Mouse (Mus musculus) kidney, postnatal 10 days (tissue): ENCODE results near the gene Smyd1.

Experiments
- DNase-seq: peaks from one replicate; pipeline ENCODE4 v3.0.0; 2021; ENCODE audit warnings: mixed read lengths

Gene Smyd1

GRCm38 (mm10) chr6:71199612-71200011 is 122.4 kb downstream of the Smyd1 start, which contains the start of gene Fabp1:
Gene Fabp1 (plus strand): TSS chr6:71199827.
- no peak for DNase-seq

GRCm38 (mm10) chr6:71197636-71198535 is 124.1 kb downstream of the Smyd1 start:
- DNase-seq, result no peak

GRCm38 (mm10) chr6:71196107-71196506 is 125.9 kb downstream of the Smyd1 start:
- DNase-seq, result no peak

- DNase-seq, result no peak
Observed at GRCm38 (mm10) chr6:71193151-71193740, 128.8 kb downstream of the Smyd1 start.

GRCm38 (mm10) chr6:71190501-71190900 is 131.5 kb downstream of the Smyd1 start:
- no peak for DNase-seq

GRCm38 (mm10) chr6:71189578-71189977 is 132.5 kb downstream of the Smyd1 start:
- no peak for DNase-seq

GRCm38 (mm10) chr6:71184941-71185604 is 137.0 kb downstream of the Smyd1 start:
- DNase-seq, result no peak

- no peak for DNase-seq
Observed at GRCm38 (mm10) chr6:71180596-71180995, 141.4 kb downstream of the Smyd1 start.

GRCm38 (mm10) chr6:71172812-71173580 is 149.0 kb downstream of the Smyd1 start:
- no peak for DNase-seq

GRCm38 (mm10) chr6:71166551-71167169 is 155.4 kb downstream of the Smyd1 start:
- no peak for DNase-seq

- DNase-seq, result peak; percentile 54
Observed at GRCm38 (mm10) chr6:71164394-71164793, 157.6 kb downstream of the Smyd1 start.
